Mouse (Mus musculus) liver, adult (tissue): Measurements from ENCODE around the gene A930033H14Rik.

Source experiments
- GATA4 ChIP-seq: IDR thresholded peaks from 2 replicates; pipeline ENCODE4 v1.6.1; 2014; ENCODE audit warnings: mild to moderate bottlenecking, low read length; ENCODE audit not compliant: insufficient replicate concordance

Gene A930033H14Rik

DNA sequence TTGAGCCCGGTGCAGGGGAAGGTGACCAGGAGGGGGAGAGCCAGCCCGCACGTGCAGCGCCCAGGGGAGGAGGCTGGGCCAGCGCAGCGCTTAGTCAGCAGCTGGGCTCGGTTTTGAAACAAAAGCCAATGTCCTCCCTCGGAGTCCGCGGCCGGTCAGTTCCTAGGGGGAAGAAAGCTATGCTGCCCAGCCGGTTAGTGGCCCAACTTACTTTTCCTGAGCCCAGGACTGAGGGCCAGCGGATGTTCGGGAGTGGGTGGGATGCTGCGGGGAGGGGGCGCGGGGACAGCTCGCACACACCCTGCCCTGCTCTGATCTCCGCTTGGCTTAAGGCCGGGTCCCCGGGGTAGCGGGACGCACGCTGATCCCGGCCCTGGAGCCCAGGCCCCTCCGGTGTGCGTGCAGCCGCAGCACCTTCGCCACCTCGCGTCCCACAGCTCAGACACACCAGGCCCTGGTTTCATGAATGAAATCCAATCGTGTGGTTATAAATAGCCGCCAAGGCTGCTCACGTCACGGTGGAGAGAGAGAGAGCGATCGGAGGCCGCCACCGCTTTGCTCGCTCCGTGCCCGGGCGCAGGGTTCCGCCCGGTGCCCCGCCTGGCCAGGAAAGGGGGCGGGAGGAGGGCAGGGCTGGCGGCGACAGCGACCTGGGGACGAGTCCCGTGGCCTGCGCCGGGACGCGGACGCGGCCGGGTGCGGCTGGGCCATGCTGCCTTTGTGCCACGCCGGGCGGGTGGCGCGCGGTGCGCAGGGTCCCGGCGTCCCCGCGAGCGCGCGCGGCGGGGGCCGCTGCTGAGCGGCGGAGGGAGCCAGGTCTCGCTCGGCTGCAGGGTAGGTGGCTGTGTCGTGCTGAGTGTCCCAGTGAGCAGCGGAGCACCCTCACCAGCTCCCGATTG lies at the start of gene A930033H14Rik:
TSS of gene A930033H14Rik (minus strand) at position 557 of the 899 bp plus-strand sequence.
- peak; percentile 70; the same call in 1 of the 2 replicates for TF ChIP-seq GATA4

DNA sequence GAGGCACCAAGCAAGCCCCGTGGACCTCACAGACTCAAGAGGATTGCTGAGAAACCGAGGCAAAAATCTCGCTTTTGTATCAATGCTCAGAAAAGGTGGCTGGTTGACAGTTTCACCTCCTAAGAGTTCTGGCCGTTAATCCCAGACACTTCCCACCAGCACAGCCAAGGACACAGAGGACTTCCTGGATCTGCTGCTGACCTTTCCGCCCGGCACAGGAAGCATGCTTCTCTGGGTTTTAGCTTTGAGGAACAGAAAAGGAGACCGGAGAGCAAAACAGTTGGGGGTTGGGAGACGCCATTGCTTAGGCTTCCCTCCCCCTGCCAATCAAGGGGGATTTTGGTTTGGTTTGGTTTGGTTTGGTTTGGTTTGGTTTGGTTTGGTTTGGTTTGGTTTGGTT lies 47.0 kb upstream of the A930033H14Rik start:
- peak; percentile 23; the same call in 1 of the 2 replicates for TF ChIP-seq GATA4

DNA sequence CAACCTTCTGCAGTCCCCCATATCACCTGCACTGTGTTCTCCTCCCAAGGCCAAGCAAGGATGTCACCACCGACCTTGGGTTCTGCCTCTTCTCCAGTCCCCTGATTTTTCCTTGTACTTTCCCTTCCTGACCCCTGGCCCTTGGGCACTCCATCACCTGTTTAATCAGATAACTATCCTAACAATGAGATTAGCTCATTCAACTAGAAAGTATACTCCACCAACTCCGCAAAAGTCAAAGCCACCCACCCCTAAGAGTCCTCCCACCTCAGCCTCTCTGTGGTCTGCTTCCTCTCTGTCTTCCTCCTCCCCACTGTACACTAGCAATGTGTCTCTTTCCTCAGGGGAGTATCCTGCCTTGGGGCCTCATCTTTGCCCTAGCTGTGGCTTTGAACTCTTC lies 46.3 kb upstream of the A930033H14Rik start:
- no peak for TF ChIP-seq GATA4

DNA sequence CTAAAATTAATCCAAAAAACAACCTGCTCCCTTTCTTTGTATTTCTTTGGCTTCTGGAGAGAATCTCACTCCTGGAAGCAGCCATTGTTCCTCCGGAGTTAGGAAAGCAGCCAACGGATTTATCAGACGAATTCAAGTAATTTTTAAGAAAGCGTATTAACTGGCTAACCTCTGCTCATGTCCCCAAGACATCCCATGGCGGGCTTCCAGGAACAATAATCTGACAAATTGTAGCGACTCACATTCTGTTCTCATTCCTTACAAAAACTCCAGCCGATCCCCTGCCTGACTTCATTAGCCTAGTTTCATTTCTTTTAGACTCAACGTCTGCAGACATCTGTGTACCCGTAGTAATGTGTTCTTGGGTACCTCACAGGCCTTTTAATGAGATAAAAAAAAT lies 45.7 kb upstream of the A930033H14Rik start:
- peak; percentile 61; the same call in 1 of the 2 replicates for TF ChIP-seq GATA4

DNA sequence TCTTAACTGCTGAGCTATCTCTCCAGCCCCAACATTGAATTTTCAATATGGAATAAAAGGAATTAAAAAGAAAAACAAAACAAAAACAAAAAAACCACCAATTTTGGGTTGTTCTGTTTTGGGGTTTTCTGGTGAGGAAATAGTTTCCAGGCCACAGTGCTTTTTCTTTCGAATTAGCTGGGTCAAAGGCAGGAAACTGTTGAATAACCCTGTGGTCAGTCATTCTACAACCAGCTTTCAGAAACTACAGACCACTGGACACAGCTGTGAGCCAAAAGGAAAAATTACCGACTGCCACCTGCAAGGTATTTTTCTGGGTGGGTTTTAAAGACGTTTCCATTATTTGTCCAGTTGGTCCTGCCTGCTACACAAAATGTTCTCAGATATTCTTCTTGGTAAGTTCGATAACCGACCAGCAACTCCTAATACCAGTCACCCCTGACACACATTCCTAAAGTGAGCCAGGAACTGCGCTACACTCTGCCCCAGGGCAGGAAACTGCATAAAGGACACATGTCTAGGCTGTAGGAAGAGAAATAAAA lies 44.8 kb upstream of the A930033H14Rik start:
- no peak for TF ChIP-seq GATA4

DNA sequence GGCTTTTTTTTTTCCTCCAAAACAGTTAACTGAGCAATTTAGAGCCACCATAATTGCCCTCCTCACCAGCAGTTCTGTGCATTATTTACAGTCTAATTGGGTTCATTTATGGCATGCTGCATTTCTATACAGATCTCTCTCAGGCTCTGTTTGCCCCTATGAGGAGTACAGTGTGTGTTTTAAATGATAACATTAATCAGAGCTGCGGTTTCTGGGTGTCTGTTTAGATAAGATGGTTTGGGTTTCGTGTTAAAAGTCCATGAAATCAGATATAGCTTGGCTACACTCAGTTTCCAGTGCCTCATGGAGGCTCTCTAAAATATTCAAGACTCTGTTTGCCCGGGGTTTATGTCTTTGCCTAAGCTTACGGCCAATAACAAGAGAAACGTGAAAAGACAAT lies 42.7 kb upstream of the A930033H14Rik start:
- TF ChIP-seq GATA4 = no peak

DNA sequence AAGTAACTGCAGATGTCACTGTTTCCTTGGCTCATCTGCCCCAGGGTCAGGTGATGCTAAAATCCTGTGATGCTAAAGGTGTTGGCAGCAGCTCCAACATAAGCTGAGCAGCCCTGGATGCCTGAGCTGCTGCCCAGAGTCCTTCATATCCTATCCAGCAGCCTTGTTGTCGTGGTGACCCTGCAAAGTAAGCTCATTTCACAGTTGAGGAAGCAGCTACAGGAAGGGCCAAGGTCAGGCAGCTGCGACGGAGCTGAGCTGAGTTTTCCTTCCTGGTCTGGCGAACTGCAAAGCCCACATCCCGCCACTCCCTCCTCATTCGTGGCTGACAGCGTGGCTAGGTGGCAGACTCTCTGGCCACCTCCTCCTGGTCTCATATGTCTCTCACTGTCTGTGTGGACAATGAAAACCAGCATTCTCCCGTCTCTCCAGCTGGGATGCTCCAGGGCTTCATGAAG lies 41.5 kb upstream of the A930033H14Rik start:
- TF ChIP-seq GATA4 = peak; percentile 77; the same call in 1 of the 2 replicates

DNA sequence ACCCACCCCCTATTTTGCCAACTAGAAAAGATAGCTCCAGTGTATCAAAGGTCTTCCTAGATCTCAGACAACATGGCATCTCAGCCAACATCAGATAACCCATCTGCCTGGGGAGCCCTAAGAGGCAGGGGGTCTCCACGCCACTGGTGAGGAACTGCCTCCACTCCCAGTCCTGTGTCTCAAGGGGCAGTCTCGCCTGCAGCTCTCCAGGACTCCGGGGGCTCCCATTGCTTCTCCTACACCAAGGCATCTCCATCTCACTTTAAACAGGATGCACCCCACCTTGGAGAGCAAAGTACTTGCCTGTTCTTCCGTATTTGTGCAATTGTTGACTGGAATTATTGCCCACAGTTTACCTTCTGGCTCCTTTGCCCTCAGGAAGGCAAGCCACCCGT lies 40.8 kb upstream of the A930033H14Rik start:
- TF ChIP-seq GATA4 = no peak

DNA sequence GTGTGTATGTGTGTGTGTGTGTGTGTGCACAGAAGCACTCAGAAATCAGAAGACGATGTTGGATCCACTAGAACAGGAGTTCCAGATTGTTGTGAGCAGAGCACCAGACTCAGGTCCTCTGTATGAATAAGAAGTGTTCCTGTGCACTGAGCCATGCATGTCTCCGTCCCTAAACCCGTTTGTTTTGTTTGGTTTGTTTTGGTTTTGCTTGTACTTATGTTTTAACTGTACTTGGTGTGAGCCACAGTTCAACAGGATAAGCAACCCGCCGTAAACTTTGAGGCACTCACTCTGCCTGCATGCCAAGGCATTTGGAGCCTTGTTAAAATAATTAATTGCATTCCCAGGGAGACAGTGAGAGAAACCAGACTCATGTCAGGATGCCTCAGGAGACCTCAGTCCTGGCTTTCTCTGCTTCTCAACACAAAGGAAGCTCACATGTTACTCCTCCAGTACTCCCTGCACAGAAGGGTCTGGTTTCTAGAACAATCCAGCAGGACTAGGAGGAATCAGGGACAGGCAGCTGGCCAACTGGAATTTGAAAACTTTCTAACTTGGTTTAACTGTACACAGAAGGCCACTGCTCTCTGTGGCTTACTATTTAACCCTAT lies 40.3 kb upstream of the A930033H14Rik start:
- no peak for TF ChIP-seq GATA4

DNA sequence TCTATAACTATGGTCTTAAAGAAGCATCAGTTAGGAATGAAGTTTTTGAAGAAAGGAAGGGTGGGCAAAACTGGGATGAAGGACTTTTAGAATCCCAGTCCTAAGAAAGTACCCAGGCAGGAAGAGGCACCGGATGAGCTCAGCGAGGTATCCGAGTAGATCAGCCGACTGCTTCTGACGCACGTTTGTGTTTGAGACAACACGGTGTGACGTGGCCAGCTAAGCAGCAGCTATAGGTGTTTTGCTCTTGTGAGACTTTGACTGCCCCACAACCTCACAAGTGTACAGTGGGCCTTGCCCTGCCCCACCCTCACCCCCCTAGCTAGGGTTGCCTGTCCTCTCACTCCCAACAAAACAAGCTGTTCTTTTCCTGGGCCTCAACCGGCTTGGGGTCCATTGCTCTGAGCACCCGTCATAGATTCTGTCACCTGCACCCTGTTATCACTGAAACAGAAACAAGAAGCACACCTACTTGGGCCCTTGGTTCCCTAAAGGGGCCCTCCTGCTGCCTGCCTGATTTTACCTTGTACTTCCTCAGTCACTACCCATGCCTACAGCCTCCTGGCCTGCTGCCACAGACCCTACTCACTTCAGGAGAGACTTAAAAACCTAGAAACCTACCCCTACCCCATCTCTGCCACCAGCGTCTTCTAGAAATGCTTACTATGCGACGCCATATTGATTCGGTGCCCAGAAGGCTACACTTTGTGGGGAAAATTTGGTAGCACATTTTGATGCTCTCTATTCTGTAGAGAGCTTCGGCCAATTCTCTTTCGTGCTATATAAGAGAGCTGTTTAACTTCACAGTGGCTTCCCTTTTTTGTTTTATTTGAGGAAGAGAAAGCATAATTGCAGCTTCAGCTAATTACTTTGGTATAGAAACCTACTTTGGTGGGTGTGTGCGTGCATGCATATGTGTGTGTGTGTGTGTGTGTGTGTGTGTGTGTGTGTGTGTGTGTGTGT lies 39.5 kb upstream of the A930033H14Rik start:
- TF ChIP-seq GATA4 = no peak

DNA sequence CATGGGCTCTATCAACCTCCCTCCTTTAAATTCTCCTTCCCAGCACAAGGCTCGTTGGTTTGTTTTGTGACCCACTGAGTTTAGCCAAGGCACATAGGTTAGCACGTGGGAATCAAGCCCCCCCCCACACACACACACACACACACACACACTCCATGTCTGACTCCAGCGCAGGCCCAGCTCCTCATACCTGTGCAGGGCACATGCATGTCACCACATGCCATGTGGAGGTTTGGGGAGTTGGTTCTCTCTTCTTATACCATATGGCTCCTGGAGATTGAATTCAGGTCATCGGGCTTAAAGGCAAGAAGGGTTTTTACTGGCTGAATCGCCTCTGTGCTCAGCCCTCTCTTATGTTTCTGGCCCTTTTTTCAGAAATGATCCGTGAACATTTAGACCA lies 38.4 kb upstream of the A930033H14Rik start:
- no peak for TF ChIP-seq GATA4

DNA sequence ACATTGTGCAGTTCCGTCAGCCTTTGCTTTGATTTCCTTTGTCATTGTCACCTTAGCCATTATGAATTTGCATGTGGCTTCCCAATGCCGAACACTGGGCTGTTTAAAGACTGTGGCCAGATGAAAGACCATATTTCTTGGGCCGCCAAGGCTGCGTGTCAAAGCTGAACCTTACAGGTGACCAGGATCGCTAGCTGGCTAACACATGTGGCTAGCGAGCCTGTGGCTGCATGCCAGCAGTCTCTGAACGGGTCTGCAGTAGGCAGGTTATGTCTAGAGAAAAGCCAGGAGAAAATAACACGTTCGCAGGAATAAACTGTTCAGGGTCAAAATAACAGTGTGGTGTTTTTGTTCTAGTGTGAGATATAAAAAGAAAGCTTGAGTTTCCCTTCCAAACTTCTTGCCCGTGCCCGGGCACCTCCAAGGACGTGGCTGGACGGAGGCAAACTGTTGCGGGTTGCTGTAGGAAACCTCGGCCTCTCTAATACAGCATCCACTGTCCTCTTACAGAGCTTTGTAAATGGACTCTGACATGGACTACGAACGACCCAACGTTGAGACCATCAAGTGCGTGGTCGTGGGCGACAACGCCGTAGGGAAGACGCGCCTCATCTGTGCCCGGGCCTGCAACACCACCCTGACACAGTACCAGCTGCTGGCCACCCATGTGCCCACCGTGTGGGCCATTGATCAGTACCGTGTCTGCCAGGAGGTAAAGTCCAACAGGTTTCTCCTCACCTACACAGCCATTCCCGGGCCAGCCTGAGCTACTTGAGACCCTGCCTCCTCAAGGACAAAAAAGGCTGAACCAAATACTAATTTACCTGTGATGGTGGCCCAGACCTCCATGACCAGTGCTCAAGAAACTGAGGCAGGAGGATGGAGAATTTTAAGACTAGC lies 35.6 kb upstream of the A930033H14Rik start:
- TF ChIP-seq GATA4 = no peak

DNA sequence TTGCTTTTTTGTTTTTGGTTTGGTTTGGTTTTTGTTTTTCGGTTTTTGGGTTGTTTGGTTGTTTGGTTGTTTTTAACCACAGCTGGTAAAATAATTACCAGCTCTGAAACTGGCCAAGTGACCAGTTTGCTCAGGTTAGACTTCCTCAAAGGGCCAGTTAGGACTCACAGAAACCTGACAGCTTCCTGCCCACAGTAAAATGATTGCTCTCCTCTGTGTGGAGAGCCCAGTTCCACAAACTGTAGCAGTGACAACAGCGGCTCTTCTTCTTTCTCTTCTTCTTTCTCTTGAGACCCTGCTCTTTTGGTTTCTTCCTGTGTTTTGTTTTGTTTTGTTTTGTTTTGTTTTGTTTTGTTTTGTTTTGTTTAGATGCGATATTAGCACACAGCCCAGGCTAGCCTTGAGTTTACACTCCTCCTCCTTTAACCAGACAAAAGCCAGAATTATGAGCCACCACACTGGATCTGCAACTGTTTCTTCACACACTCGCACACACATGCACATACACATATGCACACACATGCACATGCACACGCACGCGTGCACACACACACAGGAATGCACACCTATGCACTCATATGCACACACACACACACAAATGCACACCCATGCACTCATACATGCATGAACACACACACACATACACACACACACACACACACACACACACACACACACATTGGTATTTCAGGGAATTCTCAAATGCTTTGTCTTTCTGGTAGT lies 34.6 kb upstream of the A930033H14Rik start:
- TF ChIP-seq GATA4 = no peak
